Mouse (Mus musculus) lung, embryonic 15.5 days (tissue): ENCODE data around the gene Nuak1. TPM values are rescaled to one million over a fixed set of nuclear protein-coding genes. Genes with fewer than 3 reads are reported as not detected.

ENCODE experiments used
- ATAC-seq: fragments of 200-750 bp; cut with Nextera tagmentation; 2 replicates; pipeline ENCODE4 v1.8.0; 2017; ENCODE audit warnings: moderate number of reproducible peaks, borderline replicate concordance; ENCODE audit not compliant: low FRiP score, low TSS enrichment; ENCODE audit errors: extremely low read depth
- H3K27ac ChIP-seq: fragments of 300-500 bp; sonication (generic); 2 replicates; pipeline ENCODE4 v1.5.1; 2015; ENCODE audit warnings: moderate library complexity, mild to moderate bottlenecking, inconsistent platforms
- H3K27me3 ChIP-seq: fragments of 300-500 bp; sonication (generic); 2 replicates; pipeline ENCODE4 v1.6.1; 2015; ENCODE audit warnings: inconsistent platforms
- H3K36me3 ChIP-seq: fragments of 300-500 bp; sonication (generic); 2 replicates; pipeline ENCODE4 v1.6.1; 2015; ENCODE audit warnings: inconsistent platforms
- H3K4me1 ChIP-seq: fragments of 300-500 bp; sonication (generic); 2 replicates; pipeline ENCODE4 v1.6.1; 2015; ENCODE audit warnings: inconsistent platforms
- H3K4me2 ChIP-seq: fragments of 300-500 bp; sonication (generic); 2 replicates; pipeline ENCODE4 v1.6.1; 2015; ENCODE audit warnings: inconsistent platforms, mild to moderate bottlenecking, moderate library complexity
- H3K4me3 ChIP-seq: fragments of 300-500 bp; sonication (generic); 2 replicates; pipeline ENCODE4 v1.5.1; 2015; ENCODE audit warnings: mild to moderate bottlenecking, inconsistent platforms
- H3K9ac ChIP-seq: fragments of 300-500 bp; sonication (generic); 2 replicates; pipeline ENCODE4 v1.6.1; 2015; ENCODE audit warnings: inconsistent platforms
- H3K9me3 ChIP-seq: fragments of 300-500 bp; sonication (generic); 2 replicates; pipeline ENCODE4 v1.6.1; 2016; ENCODE audit warnings: inconsistent platforms
- WGBS: fragments of 180-500 bp; shearing (Covaris S2); methylation state at CpG from one replicate; pipeline ENCODE4 v1.1.7; 2015; 5-methylcytosine and 5-hydroxymethylcytosine counted together
- polyA plus RNA-seq: library from polyadenylated mRNA; unstranded; fragments of >200 nt; fragmentation: Nextera tagmentation; extraction: Ambion mirVana; gene quantifications from 2 replicates; pipeline ENCODE4 v1.2.1, GENCODE M21; 2015

The Nuak1 gene
- polyA plus RNA-seq, 1 experiment from 2014 or later = 2.6 TPM

DNA sequence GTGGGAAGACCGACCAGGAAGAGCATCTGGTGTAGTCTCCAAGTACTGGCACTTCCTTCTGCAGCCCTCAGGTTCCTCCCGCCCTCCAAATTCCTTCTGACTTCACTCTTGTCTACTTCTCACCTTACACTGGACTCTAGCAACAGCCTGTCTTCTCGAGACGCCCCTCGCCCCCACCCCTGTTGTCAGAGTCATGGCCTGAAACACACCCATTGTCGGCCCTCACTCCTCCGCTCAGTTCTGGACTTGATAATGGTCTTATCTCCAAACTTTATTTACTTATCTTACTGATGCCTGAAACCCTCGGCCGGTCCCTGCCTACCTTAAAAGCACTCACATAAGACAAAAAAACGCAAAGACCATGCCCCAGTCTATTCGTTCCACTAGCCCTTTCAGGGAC, 1.4 kb upstream of the Nuak1 start:
- Histone ChIP-seq H3K4me3 (peak overlapping the region; percentile 74), H3K9ac (peak overlapping the region; percentile 97; the same call in 1 of the 2 replicates), H3K36me3 (no peaks in the 10 kb centered on the region), H3K27me3 (no peaks in the 10 kb centered on the region), H3K27ac (peak overlapping the region; percentile 96), H3K4me2 (peak overlapping the region; percentile 84), H3K9me3 (no peaks in the 10 kb centered on the region), H3K4me1 (peaks cover 32% of the 10 kb centered on the region)
- ATAC-seq = no peak
- WGBS = 12% methylated on average over 11 of the region's 11 CpGs

DNA sequence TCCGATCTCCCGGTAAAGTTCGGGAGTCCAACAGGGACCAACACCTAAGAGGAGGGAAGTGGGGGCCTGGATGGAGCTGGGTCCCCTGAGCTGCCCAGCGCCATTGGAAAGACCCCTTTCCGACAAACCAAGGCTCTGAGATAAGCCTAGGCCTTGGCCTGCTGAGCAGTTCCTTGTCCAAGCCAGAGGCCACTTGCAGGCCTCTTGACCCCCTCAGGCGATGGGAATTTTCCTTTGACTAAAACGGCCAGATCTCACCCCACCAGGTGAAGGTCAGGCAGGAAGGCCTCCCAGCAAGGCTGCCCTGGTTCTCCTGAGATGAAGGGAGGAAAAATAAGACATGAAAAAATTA, 1.0 kb upstream of the Nuak1 start:
- Histone ChIP-seq H3K27me3 (no peaks in the 10 kb centered on the region), H3K9ac (peak overlapping the region; percentile 97), H3K4me1 (peaks cover 36% of the 10 kb centered on the region), H3K27ac (peak overlapping the region; percentile 96), H3K36me3 (no peaks in the 10 kb centered on the region), H3K4me3 (peak overlapping the region; percentile 74), H3K9me3 (no peaks in the 10 kb centered on the region), H3K4me2 (peak overlapping the region; percentile 84)
- WGBS = 2% methylated on average over 7 of the region's 7 CpGs
- ATAC-seq = peak; percentile 11; the same call in 1 of the 2 replicates

DNA sequence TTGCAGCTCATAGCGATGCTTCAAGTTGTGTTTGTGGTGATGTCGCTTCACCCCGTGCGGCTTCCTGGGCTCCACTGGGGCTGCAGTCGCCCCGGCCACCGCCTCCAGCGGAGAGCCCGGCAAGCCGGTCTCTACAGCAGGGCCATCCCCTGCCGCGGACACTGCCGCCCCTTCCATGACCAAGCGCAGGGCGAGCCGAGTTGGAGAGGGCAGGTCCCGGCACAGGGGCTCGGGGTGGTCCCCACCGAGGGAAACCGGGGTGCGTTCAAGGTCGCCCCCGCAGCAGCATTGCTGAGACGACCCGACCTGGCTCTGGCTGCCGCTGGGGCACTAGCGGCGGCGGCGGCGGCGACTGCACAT, 236 bp downstream of the Nuak1 start:
- ATAC-seq = peak; percentile 33
- Histone ChIP-seq H3K4me1 (peaks cover 42% of the 10 kb centered on the region), H3K4me3 (peak overlapping the region; percentile 74), H3K9ac (peak overlapping the region; percentile 97), H3K27ac (peak overlapping the region; percentile 96; the same call in 1 of the 2 replicates), H3K9me3 (no peaks in the 10 kb centered on the region), H3K36me3 (no peaks in the 10 kb centered on the region), H3K27me3 (no peaks in the 10 kb centered on the region), H3K4me2 (peak overlapping the region; percentile 84)
- WGBS = 2% methylated on average over 32 of the region's 32 CpGs

DNA sequence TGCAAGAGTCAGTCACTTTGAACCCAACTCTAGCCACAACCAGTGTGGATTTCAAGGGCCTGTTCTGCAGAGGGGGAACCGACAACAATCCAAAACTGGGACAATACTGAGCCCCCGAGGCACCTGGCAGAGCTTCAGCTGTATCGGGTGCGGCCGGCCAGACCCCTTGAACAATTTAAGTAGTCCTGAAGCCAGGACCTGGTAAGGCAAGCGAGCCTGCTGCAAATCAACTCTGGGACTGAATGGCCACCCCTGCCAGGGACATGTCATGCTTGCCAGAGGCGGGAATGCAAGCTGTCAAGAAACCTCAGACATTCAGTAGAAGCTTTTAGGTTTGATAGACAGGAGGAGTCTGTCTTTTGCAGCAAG, 1.2 kb downstream of the Nuak1 start:
- peaks cover 42% of the 10 kb centered on the region for H3K4me1 ChIP-seq
- H3K36me3 ChIP-seq = no peaks in the 10 kb centered on the region
- no peaks in the 10 kb centered on the region for H3K27me3 ChIP-seq
- no peak overlapping the region for H3K27ac ChIP-seq
- H3K4me2 ChIP-seq = peak overlapping the region; percentile 84
- 9% methylated on average over 7 of the region's 7 CpGs for WGBS
- peak overlapping the region; percentile 74 for H3K4me3 ChIP-seq
- peak overlapping the region; percentile 97 for H3K9ac ChIP-seq
- no peaks in the 10 kb centered on the region for H3K9me3 ChIP-seq
- ATAC-seq = no peak

DNA sequence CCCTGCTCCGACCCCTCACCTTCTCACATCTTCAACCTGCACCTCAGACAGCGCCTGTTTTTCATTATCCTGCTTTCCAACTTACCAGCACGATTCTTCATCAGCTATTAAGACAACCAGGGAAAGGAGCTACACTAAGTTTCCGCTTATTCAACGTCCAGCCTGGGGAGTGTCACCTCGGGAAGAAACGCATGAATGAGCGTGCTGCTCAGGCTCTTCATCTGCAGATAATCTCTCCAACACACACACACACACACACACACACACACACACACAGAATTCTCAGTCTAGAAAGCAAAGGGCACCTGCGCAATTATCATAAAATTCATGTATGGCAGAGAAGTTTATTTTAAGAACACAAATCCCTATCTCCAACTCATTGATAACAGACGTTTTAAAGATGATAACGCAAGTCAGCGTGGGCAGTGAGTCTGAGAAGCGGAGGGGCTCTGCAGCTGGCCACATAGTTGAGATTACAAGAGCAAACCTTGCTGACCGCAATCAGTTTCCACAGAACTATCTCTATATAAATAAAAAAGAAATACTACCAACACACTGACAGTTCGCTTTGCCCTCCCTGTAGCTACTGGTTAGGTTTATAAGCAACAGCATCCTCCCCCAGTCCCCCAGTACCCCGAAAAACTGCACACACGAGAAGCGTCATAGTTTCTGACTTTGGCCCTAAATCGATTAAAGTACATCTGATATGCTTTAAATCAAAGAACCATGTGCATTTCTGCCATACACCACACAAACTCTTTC, 1.8 kb downstream of the Nuak1 start:
- ATAC-seq = no peak
- WGBS = 17% methylated on average over 19 of the region's 19 CpGs
- peaks cover 46% of the 10 kb centered on the region for H3K4me1 ChIP-seq
- H3K27me3 ChIP-seq = no peaks in the 10 kb centered on the region
- H3K9me3 ChIP-seq = no peaks in the 10 kb centered on the region
- H3K27ac ChIP-seq = peak overlapping the region; percentile 54
- H3K4me3 ChIP-seq = peak overlapping the region; percentile 74
- H3K36me3 ChIP-seq = no peaks in the 10 kb centered on the region
- H3K4me2 ChIP-seq = peak overlapping the region; percentile 84
- H3K9ac ChIP-seq = peak overlapping the region; percentile 97; the same call in 1 of the 2 replicates

DNA sequence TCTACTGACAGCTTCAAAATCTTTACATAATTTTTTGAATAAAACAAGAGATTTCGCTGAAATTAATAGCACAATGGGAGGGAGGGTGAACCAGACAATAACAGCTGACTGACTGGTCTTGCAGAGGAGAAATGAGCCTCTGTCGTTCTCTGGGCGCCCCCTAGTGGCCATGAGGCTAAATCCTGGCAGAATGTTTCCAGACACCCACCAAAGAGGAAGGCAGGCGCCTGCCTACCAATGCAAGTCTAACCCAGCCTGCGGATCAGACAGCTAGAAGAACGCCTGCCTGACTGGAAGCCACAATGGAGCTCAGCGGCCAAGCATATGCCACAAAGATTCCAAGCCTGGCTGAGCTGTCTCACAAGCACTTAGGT, 2.4 kb downstream of the Nuak1 start:
- Histone ChIP-seq H3K27ac (peak overlapping the region; percentile 54), H3K9me3 (no peaks in the 10 kb centered on the region), H3K4me3 (peak overlapping the region; percentile 74), H3K27me3 (no peaks in the 10 kb centered on the region), H3K36me3 (no peaks in the 10 kb centered on the region), H3K9ac (0 out of 2 replicates have a peak overlapping the region, but pooled peaks have one; percentile 31), H3K4me1 (peaks cover 49% of the 10 kb centered on the region), H3K4me2 (peak overlapping the region; percentile 84)
- 0% methylated on average over 7 of the region's 7 CpGs for whole genome bisulfite sequencing
- ATAC-seq = peak; percentile 16; the same call in 1 of the 2 replicates

DNA sequence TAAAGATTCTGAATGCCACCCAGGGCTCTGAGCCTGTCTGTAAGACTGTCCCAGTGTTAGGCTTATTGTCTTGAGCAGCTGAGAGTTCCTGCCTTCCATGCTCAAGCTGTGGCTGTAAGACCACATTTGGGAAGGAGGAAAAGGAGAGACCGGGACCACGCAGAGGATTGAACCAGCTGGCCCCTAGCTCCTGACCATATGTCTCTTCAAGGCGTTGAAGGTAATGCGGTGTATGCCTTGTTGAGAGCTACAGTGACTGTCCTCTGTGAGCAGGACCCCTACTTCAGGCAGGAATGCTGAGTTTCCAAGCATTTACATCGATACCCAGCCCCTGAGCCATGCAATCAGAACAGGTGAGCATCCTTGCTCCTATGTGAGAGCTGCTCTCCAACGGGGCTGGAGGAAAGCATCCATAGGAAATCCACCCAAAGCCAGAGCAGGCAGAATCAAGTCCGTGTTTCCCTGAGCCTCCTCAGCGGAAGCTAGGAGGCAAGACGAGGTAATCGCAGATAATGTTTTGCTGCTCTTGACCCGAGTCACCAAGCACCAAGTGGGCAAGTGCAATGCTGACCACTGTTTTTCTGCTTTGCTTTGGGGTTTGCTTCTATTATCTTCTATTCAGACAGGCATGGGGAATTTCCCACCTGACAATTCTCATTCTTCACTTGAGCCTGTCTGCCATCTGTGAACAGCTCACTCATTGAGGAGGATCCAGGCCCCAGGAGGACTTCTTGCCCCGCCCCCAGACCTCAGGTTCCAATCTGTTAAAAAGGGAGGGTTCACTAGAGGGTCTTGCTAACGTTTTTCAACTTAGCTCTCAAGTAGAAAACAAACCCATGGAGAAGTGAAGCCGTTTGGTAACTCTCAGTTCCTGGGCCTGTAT, 3.0 kb downstream of the Nuak1 start:
- no peaks in the 10 kb centered on the region for H3K36me3 ChIP-seq

DNA sequence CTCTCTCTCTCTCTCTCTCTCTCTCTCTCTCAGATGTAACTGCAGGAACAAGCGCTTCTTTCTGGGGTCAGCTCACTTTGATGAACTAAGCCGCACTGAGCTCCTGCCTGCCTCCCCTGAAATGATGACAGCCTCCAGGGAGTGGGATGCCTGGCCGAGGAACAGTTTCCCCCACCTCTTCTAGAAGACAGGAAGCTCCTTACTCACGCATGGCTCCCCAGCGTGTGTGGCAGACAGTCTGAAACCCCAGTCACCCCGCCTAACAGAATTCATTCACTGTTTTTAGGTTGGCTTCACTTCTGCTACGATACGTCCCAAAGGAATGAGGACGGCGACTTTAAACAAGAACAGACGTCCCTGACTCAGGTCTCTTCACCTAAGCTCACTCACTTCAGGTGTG, 4.5 kb downstream of the Nuak1 start:
- Histone ChIP-seq H3K27me3 (no peaks in the 10 kb centered on the region), H3K9ac (no peak overlapping the region), H3K4me1 (peaks cover 44% of the 10 kb centered on the region), H3K36me3 (no peaks in the 10 kb centered on the region), H3K9me3 (no peaks in the 10 kb centered on the region), H3K4me2 (no peak overlapping the region), H3K27ac (no peak overlapping the region), H3K4me3 (no peak overlapping the region)
- WGBS = 62% methylated on average over 11 of the region's 11 CpGs
- ATAC-seq = no peak

More for the DNA sequence above, 3.0 kb downstream of the Nuak1 start:
- Histone ChIP-seq H3K27ac (no peak overlapping the region), H3K4me1 (peaks cover 51% of the 10 kb centered on the region), H3K4me2 (peak overlapping the region; percentile 84), H3K27me3 (no peaks in the 10 kb centered on the region), H3K9ac (no peak overlapping the region), H3K9me3 (no peaks in the 10 kb centered on the region), H3K4me3 (peak overlapping the region; percentile 10; the same call in 1 of the 2 replicates)
- no peak for ATAC-seq
- 39% methylated on average over 14 of the region's 14 CpGs for WGBS

DNA sequence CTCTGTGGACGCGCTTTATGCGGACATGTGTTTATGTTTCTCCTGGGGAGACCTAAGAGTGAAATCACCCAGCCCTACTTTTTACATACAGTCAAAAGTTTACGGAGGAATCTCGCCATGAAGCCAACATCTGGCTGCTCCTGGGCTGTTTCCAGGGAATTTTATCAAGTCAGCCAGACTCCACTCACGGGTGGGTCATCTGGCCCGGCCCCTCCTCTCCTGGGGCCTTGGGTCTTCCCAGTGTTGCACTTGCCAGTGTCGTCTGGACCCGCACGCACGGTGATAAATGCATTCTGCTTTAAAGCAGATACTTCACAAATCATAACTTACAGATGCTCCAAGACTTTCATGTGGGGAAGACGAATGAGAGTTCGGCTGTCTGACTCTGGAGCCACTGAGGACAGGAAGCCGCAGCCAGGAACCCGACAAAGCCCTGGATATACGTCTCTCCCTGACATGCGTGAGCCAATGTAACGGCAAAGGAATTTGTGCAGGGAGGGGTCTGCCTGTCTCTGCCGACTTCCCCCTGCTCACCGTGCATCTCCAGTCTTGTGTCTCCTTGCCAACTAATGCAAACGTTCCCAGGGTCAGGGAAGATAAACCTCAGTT, 7.1 kb downstream of the Nuak1 start:
- ATAC-seq = 0 out of 2 replicates have a peak, but pooled peaks have one; percentile 24
- H3K27ac ChIP-seq = no peak overlapping the region
- 31% methylated on average over 21 of the region's 21 CpGs for WGBS

DNA sequence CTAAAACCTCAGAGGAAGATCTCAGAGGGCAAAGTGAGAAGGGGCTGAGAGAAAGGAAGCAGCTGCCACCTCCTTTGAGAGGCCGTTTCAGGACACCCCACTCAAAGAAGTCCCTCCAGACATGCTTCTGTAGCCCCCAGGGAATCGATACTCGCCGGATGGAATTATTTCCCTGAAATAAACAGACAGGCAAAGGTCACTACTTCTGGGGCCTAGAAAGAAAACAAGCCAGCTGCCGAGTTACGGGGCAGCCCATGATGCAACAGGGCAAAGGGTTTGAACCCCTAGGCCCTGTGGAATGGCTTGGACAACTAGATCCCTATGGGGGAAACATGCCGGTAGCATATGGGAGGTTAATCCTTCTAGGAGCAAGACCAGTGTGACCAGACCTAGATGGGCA, 16.0 kb downstream of the Nuak1 start:
- no peak overlapping the region for H3K4me2 ChIP-seq
- peaks cover 37% of the 10 kb centered on the region for H3K4me1 ChIP-seq
- H3K27me3 ChIP-seq = no peaks in the 10 kb centered on the region
- no peak for ATAC-seq
- WGBS = 43% methylated on average over 7 of the region's 7 CpGs
- H3K27ac ChIP-seq = no peak overlapping the region
- no peak overlapping the region for H3K9ac ChIP-seq
- no peak overlapping the region for H3K4me3 ChIP-seq
- H3K9me3 ChIP-seq = no peaks in the 10 kb centered on the region
- H3K36me3 ChIP-seq = no peaks in the 10 kb centered on the region

More for the DNA sequence above, 7.1 kb downstream of the Nuak1 start:
- no peak overlapping the region for H3K4me2 ChIP-seq
- no peak overlapping the region for H3K4me3 ChIP-seq
- H3K4me1 ChIP-seq = peaks cover 42% of the 10 kb centered on the region
- no peaks in the 10 kb centered on the region for H3K36me3 ChIP-seq
- no peak overlapping the region for H3K9ac ChIP-seq
- H3K27me3 ChIP-seq = no peaks in the 10 kb centered on the region
- no peaks in the 10 kb centered on the region for H3K9me3 ChIP-seq

DNA sequence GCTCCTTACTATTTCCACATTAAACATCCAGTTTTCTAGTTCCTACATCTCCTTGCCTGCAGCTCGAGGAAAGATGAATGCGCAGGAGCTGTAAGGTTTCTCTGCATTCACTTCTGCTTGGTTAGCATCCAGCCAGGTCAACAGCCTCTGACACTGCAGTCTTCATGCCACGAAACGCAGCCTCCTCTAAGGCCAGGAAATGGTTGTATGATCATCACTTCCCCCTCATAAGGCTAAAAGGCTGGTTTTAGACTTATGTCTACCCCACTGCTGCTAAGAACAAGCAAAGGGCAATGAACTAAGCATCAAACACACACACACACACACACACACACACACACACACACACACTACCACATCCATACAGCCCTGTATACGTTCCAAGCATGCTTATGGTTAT, 16.5 kb downstream of the Nuak1 start:
- 56% methylated on average over 5 of the region's 5 CpGs for WGBS
- H3K9ac ChIP-seq = no peak overlapping the region
- no peak for ATAC-seq

More for the DNA sequence above, 16.5 kb downstream of the Nuak1 start:
- Histone ChIP-seq H3K4me3 (no peak overlapping the region), H3K9me3 (no peaks in the 10 kb centered on the region), H3K27me3 (no peaks in the 10 kb centered on the region), H3K4me2 (no peak overlapping the region), H3K4me1 (peaks cover 37% of the 10 kb centered on the region), H3K27ac (no peak overlapping the region), H3K36me3 (no peaks in the 10 kb centered on the region)
